ENCODE assay signal across 22 mouse cellular contexts in the genomic region with DNA sequence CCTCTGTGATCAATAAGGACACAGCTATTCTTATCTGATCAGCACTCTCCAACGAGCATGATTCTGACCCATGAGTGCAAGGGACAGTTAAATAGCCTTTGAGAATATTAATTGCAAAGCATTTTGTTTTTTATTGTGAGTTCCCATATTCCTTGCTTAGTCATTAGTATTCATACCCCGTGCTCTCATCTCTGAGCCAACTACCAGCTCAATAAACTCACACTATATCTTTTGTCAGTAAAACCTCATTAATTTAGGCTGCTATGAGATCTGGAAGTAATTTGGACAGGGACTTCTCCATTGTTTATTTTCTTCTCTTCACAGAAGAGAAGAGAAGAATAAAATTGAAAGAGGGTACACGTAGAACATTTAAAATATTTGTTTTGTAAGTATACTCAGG. TPM values are rescaled to one million over a fixed set of nuclear protein-coding genes. Genes with fewer than 3 reads are reported as not detected.
"Had no signal": no experiment of that assay in that cellular context is flagged by ENCODE, and none has a peak within 500 bp of the region (broad histone marks: within the 10 kb centered on the region; RNA-seq: fewer than 3 reads in every experiment).

No protein-coding gene starts in this region.

- H3K4me1 ChIP-seq: limb, embryonic 12.5 days; limb, embryonic 15.5 days; midbrain, embryonic 12.5 days; stomach, embryonic 15.5 days had no signal

- H3K36me3 ChIP-seq: kidney, embryonic 15.5 days; limb, embryonic 12.5 days; limb, embryonic 15.5 days; midbrain, embryonic 12.5 days; stomach, embryonic 15.5 days had no signal

- H3K27ac ChIP-seq: kidney, embryonic 15.5 days; limb, embryonic 12.5 days; limb, embryonic 15.5 days; liver, embryonic 14.5 days; macrophage; midbrain, embryonic 12.5 days; stomach, embryonic 15.5 days had no signal

- DNase-seq: kidney, adult 8-10 months; kidney, postnatal 10 days; kidney, postnatal 36 days; left cerebral cortex, postnatal 4 days; liver, postnatal 0 days; lung, embryonic 14.5 days; right cerebral cortex, postnatal 25 days; spleen, adult 18-20 months; thymus, postnatal 25 days had no signal

- H3K4me2 ChIP-seq: kidney, embryonic 15.5 days; limb, embryonic 12.5 days; limb, embryonic 15.5 days; liver, embryonic 11.5 days; lung, embryonic 14.5 days; midbrain, embryonic 12.5 days; stomach, embryonic 15.5 days had no signal

- H3K4me3 ChIP-seq: kidney, embryonic 15.5 days; limb, embryonic 12.5 days; limb, embryonic 15.5 days; midbrain, embryonic 12.5 days; stomach, embryonic 15.5 days had no signal

- H3K9me3 ChIP-seq: kidney, embryonic 15.5 days; limb, embryonic 15.5 days; stomach, embryonic 15.5 days had no signal

- H3K9ac ChIP-seq: kidney, embryonic 15.5 days; limb, embryonic 12.5 days; limb, embryonic 15.5 days; liver, embryonic 14.5 days; liver, postnatal 0 days; lung, embryonic 14.5 days; midbrain, embryonic 12.5 days; stomach, embryonic 15.5 days had no signal

- H3K27me3 ChIP-seq: kidney, embryonic 15.5 days; limb, embryonic 12.5 days; limb, embryonic 15.5 days; midbrain, embryonic 12.5 days; stomach, embryonic 15.5 days had no signal

- ATAC-seq: liver, postnatal 0 days; lung, postnatal 0 days; midbrain, embryonic 16.5 days had no signal

RNA-seq across cellular contexts. Expression of gene Nox3, which starts 12.4 kb away (rescaled TPM):
- polyA plus RNA-seq: kidney, embryonic 15.5 days; limb, embryonic 12.5 days; limb, embryonic 15.5 days; liver, embryonic 11.5 days; liver, embryonic 14.5 days; liver, postnatal 0 days; lung, embryonic 14.5 days; lung, postnatal 0 days; macrophage; midbrain, embryonic 12.5 days; midbrain, embryonic 16.5 days; neural tube, embryonic 11.5 days; neural tube, embryonic 14.5 days; stomach, embryonic 15.5 days; thymus, postnatal 0 days had no signal
